Mouse (Mus musculus) CH12.LX (cell line): ENCODE measurements around the gene App. TPM values are rescaled to one million over a fixed set of nuclear protein-coding genes. Genes with fewer than 3 reads are reported as not detected.
A peak's percentile ranks its signal among the peaks of the same experiment; 100 is the strongest.

Source experiments
- DNase-seq: peaks from one replicate; pipeline ENCODE4 v3.0.0-alpha.2; 2013; ENCODE audit errors: extremely low read depth
- H3K27ac ChIP-seq: 2 replicates; pipeline ENCODE4 v1.5.1; 2012; ENCODE audit warnings: low read depth, mild to moderate bottlenecking, control low read depth, moderate library complexity; ENCODE audit not compliant: insufficient read depth
- H3K27me3 ChIP-seq: replicated peaks from 2 replicates; pipeline ENCODE3; 2012; ENCODE audit warnings: inconsistent platforms
- H3K36me3 ChIP-seq, 2 experiments: replicated peaks in 1 of 2; 2 replicates each; pipeline versions ENCODE3 to v1.6.1; 2012; ENCODE audit warnings: inconsistent platforms in 1 of 2, low read length in 1 of 2, mild to moderate bottlenecking in 1 of 2, mixed read lengths in 1 of 2, moderate library complexity in 1 of 2; ENCODE audit not compliant: control insufficient read depth in 1 of 2, insufficient read depth in 1 of 2
- H3K4me1 ChIP-seq, 2 experiments: 2 replicates each; pipeline ENCODE4 v1.6.1; 2012; ENCODE audit warnings: inconsistent platforms in 1 of 2, moderate library complexity in 1 of 2; ENCODE audit not compliant: insufficient read depth in 2 of 2, control insufficient read depth in 1 of 2
- H3K4me2 ChIP-seq: 2 replicates; pipeline ENCODE4 v1.6.1; 2012; ENCODE audit warnings: low read depth, mild to moderate bottlenecking, control low read depth; ENCODE audit not compliant: poor library complexity, insufficient read depth, severe bottlenecking
- H3K4me3 ChIP-seq, 3 experiments: fragments of 150-350 bp in 1 of 3; sonication (generic) in 1 of 3; replicated peaks in 1 of 3; 2 replicates each; pipeline versions ENCODE3 to v1.5.1; 2011 to 2012; ENCODE audit warnings: low read depth in 2 of 3, low read length in 2 of 3, mild to moderate bottlenecking in 2 of 3, moderate library complexity in 2 of 3, control low read depth in 1 of 3, improper control_type of control experiment in 1 of 3, inconsistent platforms in 1 of 3, mixed read lengths in 1 of 3; ENCODE audit not compliant: poor library complexity in 1 of 3
- H3K79me2 ChIP-seq: replicated peaks from 2 replicates; pipeline ENCODE4 v1.6.1; 2012; ENCODE audit warnings: mild to moderate bottlenecking, moderate library complexity; ENCODE audit not compliant: control insufficient read depth, poor library complexity, insufficient read depth, severe bottlenecking; ENCODE audit errors: extremely low read depth
- H3K9ac ChIP-seq: 2 replicates; pipeline ENCODE4 v1.6.1; 2012; ENCODE audit warnings: low read depth, mild to moderate bottlenecking, control low read depth, moderate library complexity; ENCODE audit not compliant: insufficient read depth
- H3K9me3 ChIP-seq: replicated peaks from 2 replicates; pipeline ENCODE3; 2012; ENCODE audit warnings: low read length, inconsistent platforms, mixed read lengths
- BHLHE40 ChIP-seq: IDR thresholded peaks from 2 replicates; pipeline ENCODE4 v1.6.1; 2011; ENCODE audit warnings: mild to moderate bottlenecking, low read depth, low read length, improper control_type of control experiment
- EP300 ChIP-seq: IDR thresholded peaks from 2 replicates; pipeline ENCODE4 v1.6.1; 2011; ENCODE audit warnings: low read length, improper control_type of control experiment
- ETS1 ChIP-seq: conservative IDR thresholded peaks from 2 replicates; pipeline ENCODE4 v1.6.1; 2012; ENCODE audit warnings: low read depth, mild to moderate bottlenecking, inconsistent platforms, low read length, improper control_type of control experiment, moderate library complexity
- IRF4 ChIP-seq: IDR thresholded peaks from 2 replicates; pipeline ENCODE4 v1.6.1; 2014; ENCODE audit warnings: low read depth, mild to moderate bottlenecking, inconsistent platforms, low read length, improper control_type of control experiment
- JUND ChIP-seq: conservative IDR thresholded peaks from 2 replicates; pipeline ENCODE4 v1.6.1; 2011; ENCODE audit warnings: low read depth, low read length, improper control_type of control experiment
- MEF2A ChIP-seq: IDR thresholded peaks from 2 replicates; pipeline ENCODE4 v1.6.1; 2014; ENCODE audit warnings: low read depth, mild to moderate bottlenecking, inconsistent platforms, low read length, improper control_type of control experiment, borderline replicate concordance
- MYC ChIP-seq: IDR thresholded peaks from 2 replicates; pipeline ENCODE4 v1.6.1; 2011; ENCODE audit warnings: low read depth, mild to moderate bottlenecking, improper control_type of control experiment, low read length
- NRF1 ChIP-seq: IDR thresholded peaks from 2 replicates; pipeline ENCODE4 v1.6.1; 2014; ENCODE audit warnings: low read depth, mild to moderate bottlenecking, inconsistent platforms, low read length, improper control_type of control experiment, moderate library complexity
- RAD21 ChIP-seq: IDR thresholded peaks from 2 replicates; pipeline ENCODE4 v1.6.1; 2011; ENCODE audit warnings: low read depth, mild to moderate bottlenecking, low read length, improper control_type of control experiment, moderate library complexity
- RCOR1 ChIP-seq: conservative IDR thresholded peaks from 2 replicates; pipeline ENCODE4 v1.6.1; 2012; ENCODE audit warnings: low read depth, mild to moderate bottlenecking, inconsistent platforms, low read length, improper control_type of control experiment
- SIN3A ChIP-seq: IDR thresholded peaks from 2 replicates; pipeline ENCODE4 v1.6.1; 2012; ENCODE audit warnings: low read length, improper control_type of control experiment, inconsistent platforms
- TBP ChIP-seq: conservative IDR thresholded peaks from 2 replicates; pipeline ENCODE4 v1.6.1; 2011; ENCODE audit warnings: low read depth, low read length, improper control_type of control experiment
- UBTF ChIP-seq: IDR thresholded peaks from 2 replicates; pipeline ENCODE4 v1.6.1; 2012; ENCODE audit warnings: low read depth, mild to moderate bottlenecking, inconsistent platforms, low read length, improper control_type of control experiment, moderate library complexity
- USF2 ChIP-seq: conservative IDR thresholded peaks from 2 replicates; pipeline ENCODE4 v1.6.1; 2011; ENCODE audit warnings: low read depth, low read length, improper control_type of control experiment
- ZC3H11A ChIP-seq: IDR thresholded peaks from 2 replicates; pipeline ENCODE4 v1.6.1; 2012; ENCODE audit warnings: low read depth, mild to moderate bottlenecking, inconsistent platforms, low read length, improper control_type of control experiment
- dilution Hi-C: fragments of 300-500 bp; cut with MboI; formaldehyde crosslinking; loops from 2 replicates; pipeline ENCODE4 v1.14.3; 2020; ENCODE audit warnings: low sequenced_read_pairs; ENCODE audit not compliant: extremely low pct_unique_long_range_greater_than_20kb, extremely low pct_ligation_motif_present
- in situ Hi-C: fragments of 300-500 bp; cut with MboI; formaldehyde crosslinking; loops from 3 replicates; pipeline ENCODE4 v1.14.3; 2019; ENCODE audit warnings: low sequenced_read_pairs, low pct_ligation_motif_present, low pct_unique_long_range_greater_than_20kb, mixed read lengths
- polyA plus RNA-seq: library from polyadenylated mRNA; unstranded; fragments of >175 nt; gene quantifications from 2 replicates; pipeline ENCODE4 v1.2.1, GENCODE M21; 2012; ENCODE audit warnings: low read depth; ENCODE audit not compliant: insufficient read length
- total RNA-seq, 2 experiments: library from RNA; depleted of rRNA; stranded (reverse); fragments of 300-350 nt in 1 of 2; fragments of >200 nt in 1 of 2; gene quantifications; 2 replicates each; pipeline ENCODE4 v1.2.3; 2012 to 2014

App gene
- total and polyA plus RNA-seq, 3 experiments = 31.1 to 99.2 (median 84.1) TPM

GRCm38 (mm10) chr16:84987724-84988287, 185.8 kb downstream of the App start:
- in situ Hi-C loops = no loop called here
- Histone ChIP-seq H3K9ac (no peak overlapping the region), H3K36me3 (peaks cover under 1 to 44% of the 10 kb centered on the region in 2 experiments), H3K9me3 (no peaks in the 10 kb centered on the region), H3K27me3 (no peaks in the 10 kb centered on the region), H3K4me3 (no peak overlapping the region), H3K27ac (no peak overlapping the region), H3K4me1 (peaks cover 10 to 33% of the 10 kb centered on the region in 2 experiments), H3K79me2 (no peaks in the 10 kb centered on the region), H3K4me2 (no peak overlapping the region)
- dilution Hi-C loops = no loop called here
- no peak for DNase-seq
- TF ChIP-seq SIN3A (no peak), NRF1 (no peak), TBP (no peak), ZC3H11A (no peak), UBTF (no peak), RCOR1 (no peak), USF2 (no peak), BHLHE40 (no peak), RAD21 (no peak)

- TF ChIP-seq BHLHE40 = peak; percentile 21; the same call in 1 of the 2 replicates
- peak; percentile 48 for TF ChIP-seq ETS1
- TF ChIP-seq RAD21 = no peak; the same call in none of the 2 replicates
- TF ChIP-seq MEF2A = peak; percentile 84
- TF ChIP-seq TBP = 0 out of 2 replicates have a peak, but pooled peaks have one; percentile 34
- peak; percentile 58 for TF ChIP-seq EP300
- peak; percentile 68 for TF ChIP-seq IRF4
- TF ChIP-seq MYC = no peak
- 0 out of 2 replicates have a peak, but pooled peaks have one; percentile 27 for TF ChIP-seq JUND
- Histone ChIP-seq H3K36me3 (peaks cover 0 to 38% of the 10 kb centered on the region in 2 experiments), H3K9me3 (no peaks in the 10 kb centered on the region), H3K27ac (no peak overlapping the region), H3K27me3 (no peaks in the 10 kb centered on the region), H3K4me3 (no peak overlapping the region), H3K79me2 (no peaks in the 10 kb centered on the region), H3K9ac (no peak overlapping the region), H3K4me1 (peaks cover 10 to 24% of the 10 kb centered on the region in 2 experiments), H3K4me2 (peak overlapping the region; percentile 65)
- DNase-seq = peak; percentile 60
- dilution Hi-C loops = no loop called here
- in situ Hi-C loops = no loop called here
Measured at GRCm38 (mm10) chr16:84986016-84986631, 187.4 kb downstream of the App start.
